Mouse (Mus musculus): ENCODE measurements at regions not wholly inside any gene's neighbourhood (a gene's known extent, or its start where the extent isn't known, plus 50 kb on each side); places are given as distances from the start of the nearest gene placed in this dataset.

DNA sequence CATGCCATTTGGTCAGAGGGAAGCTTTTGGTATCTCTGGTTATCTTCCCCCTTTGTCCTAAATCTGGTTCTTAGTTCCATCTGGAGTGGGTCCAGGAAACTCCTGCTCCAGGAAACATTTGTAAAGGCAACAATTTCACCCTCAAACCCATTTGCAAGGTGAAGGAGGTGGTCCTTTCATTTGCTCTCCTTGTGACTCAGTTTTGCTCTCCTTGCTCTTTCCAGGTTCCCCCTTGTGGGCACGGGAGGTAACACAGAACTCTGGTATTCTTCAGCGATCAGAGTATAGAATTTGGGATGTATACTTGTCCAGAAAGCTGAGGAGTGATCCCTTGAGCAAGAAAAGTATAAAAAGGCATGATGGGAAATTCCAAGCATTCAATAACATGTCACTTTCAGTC lies 123.8 kb downstream of the Sec61b start:
- TF ChIP-seq POLR2A (IDR thresholded peaks at IDR 0.05; ENCODE audit: low read depth, low read length): no peak
- TF ChIP-seq CTCF (IDR thresholded peaks at IDR 0.05; ENCODE audit: borderline replicate concordance, insufficient read depth, low read length): no peak

Data from embryonic fibroblast, embryonic 13.5 days (primary cell).